Mouse (Mus musculus) ES-CJ7 (cell line): Measurements from ENCODE around the gene Micall1.

Experiments
- DNase-seq: peaks from one replicate; pipeline ENCODE4 v3.0.0; 2011; ENCODE audit warnings: low read depth, low spot score

The Micall1 gene

DNA sequence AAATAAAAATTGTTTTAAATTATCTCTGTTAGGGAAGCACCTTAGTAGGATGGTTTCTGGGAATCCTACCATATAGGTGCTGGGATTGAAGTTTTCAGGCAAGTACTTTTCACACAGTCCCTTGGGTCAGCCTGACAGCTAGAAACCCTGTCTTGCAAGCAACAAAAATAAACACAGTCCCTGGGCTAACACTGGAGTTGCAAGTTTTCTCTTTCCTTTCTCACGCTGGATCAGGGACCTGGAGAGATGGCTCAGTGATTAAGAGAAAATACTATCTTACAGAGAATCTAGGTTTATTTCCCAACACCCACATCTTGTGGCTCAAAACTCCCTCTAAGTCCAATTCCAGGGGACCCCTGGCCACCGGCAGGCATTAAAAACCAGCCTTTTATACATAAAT, 11.6 kb upstream of the Micall1 start:
- DNase-seq: no peak

GRCm38 (mm10) chr15:79097611-79098025, 11.1 kb upstream of the Micall1 start:
- DNase-seq: no peak

GRCm38 (mm10) chr15:79098220-79098619, 10.5 kb upstream of the Micall1 start:
- DNase-seq: no peak

- no peak for DNase-seq
These were observed 9.8 kb upstream of the Micall1 start for GRCm38 (mm10) chr15:79098868-79099267.

DNA sequence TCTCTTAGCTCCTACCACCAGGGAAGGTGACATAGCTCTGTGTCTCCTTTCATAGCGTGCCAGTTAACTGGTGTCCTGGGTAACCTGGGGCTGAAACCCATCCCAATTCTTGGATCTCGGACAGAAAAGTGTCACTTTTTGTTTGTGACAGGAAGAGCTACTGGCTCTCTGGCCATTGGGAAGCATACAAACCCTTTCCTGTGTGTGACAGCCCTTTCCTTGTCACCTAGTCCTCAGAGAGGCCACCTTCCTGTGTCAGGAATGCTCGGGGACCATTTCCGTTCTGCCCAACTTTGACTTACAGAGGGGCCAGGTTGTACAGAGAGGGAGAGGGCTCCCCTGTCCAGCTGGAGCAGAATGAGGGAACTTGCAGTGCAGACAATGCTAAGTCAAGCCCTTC, 9.2 kb upstream of the Micall1 start:
- DNase-seq: no peak

- DNase-seq: no peak
These were observed 8.3 kb upstream of the Micall1 start for GRCm38 (mm10) chr15:79100391-79100790.

- no peak for DNase-seq
These were observed 7.2 kb upstream of the Micall1 start for GRCm38 (mm10) chr15:79101531-79101930.

- no peak for DNase-seq
These were observed 5.4 kb upstream of the Micall1 start for GRCm38 (mm10) chr15:79103264-79103663.

DNA sequence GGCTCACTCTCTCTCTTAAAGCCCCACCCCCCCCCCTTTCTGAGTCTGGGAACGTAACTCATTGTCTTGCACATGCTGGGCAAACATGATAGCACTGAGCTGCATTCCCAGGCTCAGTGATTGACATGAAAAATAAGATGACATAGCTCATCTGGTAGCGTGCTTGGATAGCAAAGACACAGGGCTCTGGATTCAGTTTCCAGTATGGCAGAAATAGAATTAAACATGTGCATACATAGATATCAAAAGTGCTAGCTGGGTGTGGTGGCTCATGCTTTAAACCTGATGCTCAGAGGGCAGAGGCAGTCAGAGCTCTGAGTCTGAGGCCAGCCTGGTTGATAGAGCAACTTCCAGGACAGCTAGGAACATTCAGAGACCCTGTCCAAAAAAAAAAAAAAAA, 2.9 kb upstream of the Micall1 start:
- DNase-seq: no peak

- DNase-seq: no peak
These were observed 732 bp upstream of the Micall1 start for GRCm38 (mm10) chr15:79107966-79108365.

- no peak for DNase-seq
These were observed 730 bp downstream of the Micall1 start for GRCm38 (mm10) chr15:79109321-79109934.

- DNase-seq: no peak
These were observed 1.3 kb downstream of the Micall1 start for GRCm38 (mm10) chr15:79110031-79110430.

GRCm38 (mm10) chr15:79110528-79110927, 1.8 kb downstream of the Micall1 start:
- no peak for DNase-seq

GRCm38 (mm10) chr15:79111774-79112173, 3.1 kb downstream of the Micall1 start:
- no peak for DNase-seq

GRCm38 (mm10) chr15:79115276-79115675, 6.6 kb downstream of the Micall1 start:
- no peak for DNase-seq

DNA sequence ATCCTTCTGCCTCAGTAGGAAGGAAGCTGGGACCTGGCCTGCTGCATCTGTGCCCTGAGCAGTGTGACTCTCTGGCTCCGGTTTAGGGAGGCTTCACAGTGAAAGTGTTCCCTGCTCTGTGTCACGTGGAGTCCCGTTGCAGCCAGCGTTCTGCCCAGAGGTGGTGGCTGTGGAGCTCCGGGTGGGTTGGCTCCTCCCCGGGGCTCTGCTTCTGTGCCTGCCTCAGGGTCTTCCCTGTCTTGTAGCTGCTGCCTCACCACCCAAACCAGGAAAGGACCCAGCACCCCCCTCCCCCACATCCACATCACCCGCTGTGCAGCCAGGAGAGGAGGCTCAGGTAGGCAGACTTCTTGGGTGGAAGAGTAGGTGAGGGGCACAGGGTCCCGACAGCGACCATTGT, 10.8 kb downstream of the Micall1 start:
- DNase-seq: no peak

DNA sequence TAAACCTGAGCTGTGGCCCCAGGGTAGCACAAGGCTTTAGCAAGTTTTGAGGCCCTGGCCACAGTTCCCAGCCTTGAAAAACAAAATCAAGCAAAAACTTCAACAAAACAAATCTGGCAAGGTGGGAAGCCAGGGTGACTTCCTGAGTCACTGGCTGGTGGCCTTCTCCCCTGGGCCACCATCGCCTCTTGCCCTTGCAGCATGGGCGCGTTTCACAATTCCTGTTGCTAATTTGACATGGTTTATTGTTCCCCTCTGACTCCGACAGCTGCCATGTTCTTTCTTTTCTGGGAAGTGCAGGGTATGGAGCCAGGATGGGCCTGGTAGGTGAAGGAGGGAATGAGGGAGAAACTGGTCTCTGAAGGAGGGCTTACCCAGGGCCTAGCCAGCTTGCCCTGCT, 13.4 kb downstream of the Micall1 start:
- DNase-seq: no peak

GRCm38 (mm10) chr15:79122546-79122945, 13.8 kb downstream of the Micall1 start:
- no peak for DNase-seq

DNA sequence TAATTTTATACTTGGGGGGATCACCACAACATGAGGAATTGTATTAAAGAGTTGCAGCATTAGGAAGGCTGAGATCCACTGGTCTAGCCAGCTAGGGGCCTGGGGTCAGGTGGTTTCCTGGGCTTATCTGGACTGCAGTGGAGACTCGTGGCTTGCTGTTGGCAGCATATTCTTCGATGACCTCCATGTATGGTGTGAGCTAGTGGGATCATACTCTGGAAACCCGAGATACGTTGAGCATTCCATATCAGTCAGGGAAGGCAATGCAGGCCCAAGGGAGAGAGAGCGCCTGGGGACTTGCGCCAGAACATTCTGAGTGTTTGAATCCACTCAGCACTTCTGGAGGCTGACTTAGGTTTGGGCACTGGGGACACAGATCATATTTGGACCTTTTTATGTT, 15.1 kb downstream of the Micall1 start:
- DNase-seq: no peak

GRCm38 (mm10) chr15:79124331-79124875, 15.7 kb downstream of the Micall1 start:
- no peak for DNase-seq

- DNase-seq: peak; percentile 89
These were observed 17.7 kb downstream of the Micall1 start for GRCm38 (mm10) chr15:79126217-79126932.

GRCm38 (mm10) chr15:79127101-79127500, 18.4 kb downstream of the Micall1 start:
- DNase-seq: no peak

- DNase-seq: peak; percentile 75
These were observed 19.5 kb downstream of the Micall1 start for GRCm38 (mm10) chr15:79128208-79128607.
